8 mouse cellular contexts compared by ENCODE assay signal in the genomic region with DNA sequence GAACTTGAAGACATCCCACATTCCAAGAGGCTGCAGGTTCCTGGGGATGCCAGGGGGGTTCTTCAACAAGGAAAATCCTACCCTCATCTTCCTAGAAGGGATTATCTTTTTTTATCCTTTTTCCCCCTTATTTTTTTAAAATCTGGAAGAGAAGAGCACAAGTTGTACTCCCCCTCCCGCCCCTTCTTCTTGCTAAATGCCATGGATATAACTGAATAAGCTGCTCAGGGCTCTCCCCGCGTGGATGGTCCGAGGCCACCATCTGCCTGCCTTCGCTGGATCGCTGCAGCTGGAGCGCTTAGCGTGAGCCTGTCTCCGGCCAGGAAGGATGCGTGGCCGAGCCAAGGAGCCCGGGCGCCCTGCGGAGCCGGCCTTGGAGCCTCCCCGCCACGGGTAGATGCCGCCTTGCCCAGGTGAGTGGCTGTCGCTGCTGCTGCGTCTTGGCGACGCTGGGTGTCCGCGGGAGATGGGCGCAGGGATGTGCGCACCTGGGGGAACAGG. TPM values are rescaled to one million over a fixed set of nuclear protein-coding genes. Genes with fewer than 3 reads are reported as not detected.
DNase-seq lines count a peak whose midpoint lies in the region; ATAC-seq lines count a peak whose summit lies in the region.

No protein-coding gene starts in this region.

- peaks cover 46% of the 10 kb centered on the region for H3K27me3 ChIP-seq in kidney, embryonic 15.5 days
- peaks cover 47% of the 10 kb centered on the region for H3K27me3 ChIP-seq in limb, embryonic 12.5 days

- H3K9me3 ChIP-seq in kidney, embryonic 15.5 days (replicated peaks), result no peaks in the 10 kb centered on the region
- no peaks in the 10 kb centered on the region for H3K9me3 ChIP-seq in limb, embryonic 12.5 days

- under 1% methylated on average over 26 of the region's 26 CpGs for WGBS in kidney, embryonic 15.5 days
- WGBS in limb, embryonic 12.5 days, result under 1% methylated on average over 26 of the region's 26 CpGs

- H3K36me3 ChIP-seq in kidney, embryonic 15.5 days, result no peaks in the 10 kb centered on the region
- no peaks in the 10 kb centered on the region for H3K36me3 ChIP-seq in limb, embryonic 12.5 days

- DNase-seq in kidney, adult 18-20 months, result no peak
- peak; percentile 48 for DNase-seq in embryo, embryonic 11 days
- peak; percentile 11 for DNase-seq in heart, postnatal 4 days
- DNase-seq in right cerebral cortex, postnatal 25 days, result peak; percentile 44
- no peak for DNase-seq in lung, adult 18-20 months

- ATAC-seq in kidney, embryonic 15.5 days (replicated peaks; ENCODE audit: low FRiP score), result no peak
- no peak for ATAC-seq in limb, embryonic 12.5 days (ENCODE audit: insufficient number of reproducible peaks, insufficient read depth, low FRiP score, low TSS enrichment, low read depth)
- no peak for ATAC-seq in erythroblast, adult 5-6 weeks (replicated peaks; ENCODE audit: low FRiP score, poor library complexity, severe bottlenecking)

- no peak overlapping the region for H3K27ac ChIP-seq in kidney, embryonic 15.5 days
- H3K27ac ChIP-seq in limb, embryonic 12.5 days, result no peak overlapping the region

- peak overlapping the region; percentile 92 for H3K4me2 ChIP-seq in kidney, embryonic 15.5 days
- H3K4me2 ChIP-seq in limb, embryonic 12.5 days, result peak overlapping the region; percentile 77

- peak overlapping the region; percentile 60 for H3K4me3 ChIP-seq in kidney, embryonic 15.5 days (replicated peaks)
- H3K4me3 ChIP-seq in limb, embryonic 12.5 days (replicated peaks), result peak overlapping the region; percentile 48

- H3K4me1 ChIP-seq in kidney, embryonic 15.5 days, result peaks cover 56% of the 10 kb centered on the region
- H3K4me1 ChIP-seq in limb, embryonic 12.5 days (replicated peaks), result peaks cover 3% of the 10 kb centered on the region

- peak overlapping the region; percentile 63 for H3K9ac ChIP-seq in kidney, embryonic 15.5 days
- H3K9ac ChIP-seq in limb, embryonic 12.5 days (replicated peaks), result peak overlapping the region; percentile 64

RNA-seq across cellular contexts. Expression of a gene that starts 0.3 kb away (rescaled TPM):
- polyA plus RNA-seq in kidney, embryonic 15.5 days (2015; fragmentation: Nextera tagmentation; extraction: Ambion mirVana), result 1.3 and 1.6 TPM in 2 replicates
- under 1 TPM; 0.38 to 0.41 TPM for total RNA-seq in heart, postnatal 4 days (2021)
- polyA plus RNA-seq in limb, embryonic 12.5 days (2016; fragmentation: Nextera tagmentation; extraction: Ambion mirVana), result 0.19 and 0.22 TPM in 2 replicates
- not detected in 2 replicates for total RNA-seq in erythroblast, adult 5-6 weeks (2015; ENCODE audit: low replicate concordance)
- not detected in 2 replicates for total RNA-seq in erythroblast, adult 5-6 weeks (2017; ENCODE audit: low replicate concordance)

Comparison
In these comparisons a context has a peak if more than half of its experiments do, and no peak if none do; other contexts are left out.
1. DNase-seq: peak in embryo, embryonic 11 days (single experiment), heart, postnatal 4 days (single experiment) and right cerebral cortex, postnatal 25 days (single experiment); none in kidney, adult 18-20 months (single experiment) and lung, adult 18-20 months (0 of 2).